Mouse (Mus musculus) telencephalon, adult 2 months (tissue): Measurements from ENCODE around the gene B430306N03Rik.

ENCODE experiments used
- DNase-seq: peaks from one replicate; pipeline ENCODE4 v3.0.0-alpha.2; 2011; ENCODE audit warnings: low read depth, low spot score

The B430306N03Rik gene

GRCm38 (mm10) chr17:48362346-48362745 is 46.4 kb downstream of the B430306N03Rik start:
- no peak for DNase-seq

- no peak for DNase-seq
Measured at GRCm38 (mm10) chr17:48362966-48363365, 47.0 kb downstream of the B430306N03Rik start.

- DNase-seq = no peak
Measured at GRCm38 (mm10) chr17:48363421-48363965, 47.6 kb downstream of the B430306N03Rik start.

- no peak for DNase-seq
Measured at GRCm38 (mm10) chr17:48365511-48366155, 49.7 kb downstream of the B430306N03Rik start.

GRCm38 (mm10) chr17:48366806-48367205 is 50.9 kb downstream of the B430306N03Rik start:
- DNase-seq = no peak

GRCm38 (mm10) chr17:48371621-48372020 is 55.7 kb downstream of the B430306N03Rik start:
- DNase-seq = no peak

- DNase-seq = peak; percentile 66
Measured at GRCm38 (mm10) chr17:48372987-48373386, 57.0 kb downstream of the B430306N03Rik start.

- peak; percentile 64 for DNase-seq
Measured at GRCm38 (mm10) chr17:48376102-48376501, 60.2 kb downstream of the B430306N03Rik start.
